Mouse (Mus musculus): ENCODE data around the gene Ehbp1l1. TPM values are rescaled to one million over a fixed set of nuclear protein-coding genes. Genes with fewer than 3 reads are reported as not detected.

Ehbp1l1 gene
- polyA plus RNA-seq, 1 experiment from 2014 or later = 20.0 TPM

DNA sequence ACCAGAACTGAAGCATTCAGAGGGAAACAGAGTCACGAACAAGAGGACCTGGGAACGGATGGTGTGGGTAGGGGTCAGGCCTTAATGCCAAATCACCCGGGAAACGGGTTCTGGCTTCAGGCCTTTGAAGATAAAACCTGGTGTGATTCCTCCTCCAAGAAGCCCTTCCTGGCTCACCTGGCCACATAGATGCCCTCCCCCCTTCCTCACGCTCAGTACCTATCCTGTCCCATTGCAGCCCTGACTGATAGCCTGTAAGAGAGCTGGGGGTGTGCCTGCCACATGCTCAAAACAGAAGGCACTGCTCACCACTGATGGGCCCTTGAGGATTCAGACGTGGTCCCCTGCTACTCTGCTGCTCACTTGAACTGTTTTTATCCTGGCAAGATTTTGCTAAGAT is 32.3 kb downstream of the Ehbp1l1 start:
- Histone ChIP-seq H3K4me3 (replicated peaks; ENCODE audit: low read length) (no peak overlapping the region), H3K4me1 (replicated peaks; ENCODE audit: control insufficient read depth, insufficient read depth, low read length) (peaks cover 44% of the 10 kb centered on the region), H3K9ac (replicated peaks; ENCODE audit: low read depth, low read length) (no peak overlapping the region)

GRCm38 (mm10) chr19:5692913-5693396 is 33.2 kb downstream of the Ehbp1l1 start:
- H3K27me3 ChIP-seq (replicated peaks; ENCODE audit: control insufficient read depth, insufficient read depth, low read length) = no peaks in the 10 kb centered on the region
- H3K9me3 ChIP-seq (ENCODE audit: control insufficient read depth, low read length) = no peaks in the 10 kb centered on the region
- H3K4me2 ChIP-seq (ENCODE audit: low read length) = no peak overlapping the region; the same call in 1 of the 2 replicates
- 76% methylated on average over 10 of the region's 10 CpGs for WGBS
- ATAC-seq = no peak
- peaks cover 46% of the 10 kb centered on the region for H3K4me1 ChIP-seq (replicated peaks; ENCODE audit: control insufficient read depth, insufficient read depth, low read length)
- peaks cover 12% of the 10 kb centered on the region for H3K36me3 ChIP-seq (ENCODE audit: control insufficient read depth, insufficient read depth)
- H3K9ac ChIP-seq (replicated peaks; ENCODE audit: low read depth, low read length) = no peak overlapping the region
- no peak overlapping the region for H3K27ac ChIP-seq (ENCODE audit: low read length)
- H3K4me3 ChIP-seq (replicated peaks; ENCODE audit: low read length) = no peak overlapping the region

More for the DNA sequence above, 32.3 kb downstream of the Ehbp1l1 start:
- no peaks in the 10 kb centered on the region for H3K9me3 ChIP-seq (ENCODE audit: control insufficient read depth, low read length)
- no peak overlapping the region for H3K27ac ChIP-seq (ENCODE audit: low read length)
- ATAC-seq = no peak
- 91% methylated on average over 6 of the region's 6 CpGs for WGBS
- peaks cover 19% of the 10 kb centered on the region for H3K36me3 ChIP-seq (ENCODE audit: control insufficient read depth, insufficient read depth)
- no peaks in the 10 kb centered on the region for H3K27me3 ChIP-seq (replicated peaks; ENCODE audit: control insufficient read depth, insufficient read depth, low read length)
- H3K4me2 ChIP-seq (ENCODE audit: low read length) = no peak overlapping the region

DNA sequence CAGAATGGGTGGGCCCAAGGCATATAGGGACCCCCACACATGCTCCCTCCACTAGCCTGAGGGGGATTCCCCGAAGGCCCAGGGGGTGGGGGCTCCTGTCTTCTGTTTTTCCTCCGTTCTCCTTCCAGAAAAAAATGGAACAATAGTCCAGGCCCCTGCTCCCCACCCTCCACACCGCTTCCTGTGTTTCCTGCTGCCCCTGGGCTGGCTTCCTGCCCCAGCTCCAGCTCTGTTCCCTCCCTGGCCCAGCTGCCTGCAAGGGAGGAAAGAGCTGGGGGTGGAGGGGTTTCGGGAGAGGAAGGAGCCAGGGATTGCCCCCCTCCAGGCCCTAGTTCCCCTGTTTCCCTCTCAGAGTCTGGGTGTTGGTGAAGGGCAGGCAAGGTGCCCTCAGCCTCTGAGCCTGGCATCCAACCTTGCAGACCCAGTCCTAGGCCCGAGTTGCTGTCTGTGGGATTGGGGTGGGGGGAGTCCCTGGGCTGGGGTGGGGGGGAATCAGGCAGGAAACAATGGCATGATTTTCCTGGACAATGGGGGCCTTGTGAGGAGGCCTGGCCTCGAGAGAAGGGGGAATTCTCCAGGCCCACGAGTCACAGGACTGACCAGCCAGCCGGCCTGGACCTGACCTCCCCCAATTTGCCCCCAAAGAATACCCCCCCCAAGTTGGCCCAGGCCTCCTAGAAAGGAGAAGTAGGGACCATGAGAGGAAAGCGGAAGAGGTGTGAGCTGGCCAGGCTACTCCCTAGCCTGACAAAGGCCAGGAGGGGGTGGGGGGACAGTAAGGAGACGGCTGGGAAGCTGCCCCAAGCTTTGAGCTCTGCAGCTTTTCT is 33.8 kb downstream of the Ehbp1l1 start:
- Histone ChIP-seq H3K36me3 (ENCODE audit: control insufficient read depth, insufficient read depth) (peaks cover 6% of the 10 kb centered on the region; the same call in 1 of the 2 replicates), H3K9ac (replicated peaks; ENCODE audit: low read depth, low read length) (0 out of 2 replicates have a peak overlapping the region, but pooled peaks have one; percentile 10), H3K9me3 (ENCODE audit: control insufficient read depth, low read length) (no peaks in the 10 kb centered on the region), H3K27ac (ENCODE audit: low read length) (no peak overlapping the region), H3K27me3 (replicated peaks; ENCODE audit: control insufficient read depth, insufficient read depth, low read length) (no peaks in the 10 kb centered on the region), H3K4me1 (replicated peaks; ENCODE audit: control insufficient read depth, insufficient read depth, low read length) (peaks cover 52% of the 10 kb centered on the region), H3K4me3 (replicated peaks; ENCODE audit: low read length) (no peak overlapping the region), H3K4me2 (ENCODE audit: low read length) (no peak overlapping the region)
- WGBS = 67% methylated on average over 10 of the region's 10 CpGs
- no peak for ATAC-seq

DNA sequence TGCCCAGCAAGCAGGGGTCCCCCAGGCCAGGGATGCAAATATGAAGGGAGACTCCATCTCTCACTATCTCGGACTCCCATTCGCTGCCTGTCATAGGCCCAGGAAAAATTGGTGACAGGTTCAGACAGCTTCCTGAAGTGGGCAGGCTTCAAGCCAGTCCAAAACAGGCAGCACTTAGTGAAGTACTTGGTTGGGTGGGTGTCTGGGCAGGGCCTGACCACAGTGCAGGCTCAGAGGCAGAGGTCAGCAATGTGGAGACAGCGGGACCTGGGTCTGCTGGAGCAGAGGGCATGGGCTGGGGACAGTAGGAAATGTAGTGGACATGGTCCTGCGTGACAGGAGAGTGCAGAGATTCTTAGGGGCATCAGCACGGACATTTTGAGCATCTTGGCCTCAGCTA is 34.5 kb downstream of the Ehbp1l1 start:
- H3K27ac ChIP-seq (ENCODE audit: low read length) = no peak overlapping the region
- 88% methylated on average over 5 of the region's 5 CpGs for WGBS
- H3K4me1 ChIP-seq (replicated peaks; ENCODE audit: control insufficient read depth, insufficient read depth, low read length) = peaks cover 56% of the 10 kb centered on the region
- H3K4me3 ChIP-seq (replicated peaks; ENCODE audit: low read length) = no peak overlapping the region
- H3K9ac ChIP-seq (replicated peaks; ENCODE audit: low read depth, low read length) = 0 out of 2 replicates have a peak overlapping the region, but pooled peaks have one; percentile 10
- no peaks in the 10 kb centered on the region for H3K36me3 ChIP-seq (ENCODE audit: control insufficient read depth, insufficient read depth)
- H3K9me3 ChIP-seq (ENCODE audit: control insufficient read depth, low read length) = no peaks in the 10 kb centered on the region
- no peak overlapping the region for H3K4me2 ChIP-seq (ENCODE audit: low read length)
- no peak for ATAC-seq
- H3K27me3 ChIP-seq (replicated peaks; ENCODE audit: control insufficient read depth, insufficient read depth, low read length) = no peaks in the 10 kb centered on the region

DNA sequence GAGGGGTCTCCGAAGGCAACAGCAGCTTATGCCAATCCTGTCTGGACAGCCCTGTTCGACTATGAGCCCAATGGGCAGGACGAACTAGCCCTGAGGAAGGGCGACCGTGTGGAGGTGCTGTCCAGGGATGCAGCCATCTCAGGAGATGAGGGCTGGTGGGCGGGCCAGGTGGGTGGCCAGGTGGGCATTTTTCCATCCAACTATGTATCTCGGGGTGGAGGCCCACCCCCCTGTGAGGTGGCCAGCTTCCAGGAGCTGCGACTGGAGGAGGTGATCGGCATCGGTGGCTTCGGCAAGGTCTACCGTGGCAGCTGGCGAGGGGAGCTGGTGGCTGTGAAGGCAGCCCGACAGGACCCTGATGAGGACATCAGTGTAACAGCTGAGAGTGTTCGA is 35.8 kb downstream of the Ehbp1l1 start:
- H3K27me3 ChIP-seq (replicated peaks; ENCODE audit: control insufficient read depth, insufficient read depth, low read length) = no peaks in the 10 kb centered on the region
- H3K9ac ChIP-seq (replicated peaks; ENCODE audit: low read depth, low read length) = peak overlapping the region; percentile 73
- peak overlapping the region; percentile 85 for H3K4me3 ChIP-seq (replicated peaks; ENCODE audit: low read length)
- peaks cover 49% of the 10 kb centered on the region for H3K4me1 ChIP-seq (replicated peaks; ENCODE audit: control insufficient read depth, insufficient read depth, low read length)
- no peaks in the 10 kb centered on the region; the same call in 1 of the 2 replicates for H3K36me3 ChIP-seq (ENCODE audit: control insufficient read depth, insufficient read depth)
- 73% methylated on average over 15 of the region's 15 CpGs for WGBS
- H3K27ac ChIP-seq (ENCODE audit: low read length) = no peak overlapping the region
- no peak for ATAC-seq
- peak overlapping the region; percentile 99 for H3K4me2 ChIP-seq (ENCODE audit: low read length)
- no peaks in the 10 kb centered on the region for H3K9me3 ChIP-seq (ENCODE audit: control insufficient read depth, low read length)

- peak overlapping the region; percentile 85 for H3K4me3 ChIP-seq (replicated peaks; ENCODE audit: low read length)
- peaks cover 4% of the 10 kb centered on the region for H3K36me3 ChIP-seq (ENCODE audit: control insufficient read depth, insufficient read depth)
- no peaks in the 10 kb centered on the region for H3K27me3 ChIP-seq (replicated peaks; ENCODE audit: control insufficient read depth, insufficient read depth, low read length)
- peaks cover 49% of the 10 kb centered on the region for H3K4me1 ChIP-seq (replicated peaks; ENCODE audit: control insufficient read depth, insufficient read depth, low read length)
- peak overlapping the region; percentile 73 for H3K9ac ChIP-seq (replicated peaks; ENCODE audit: low read depth, low read length)
- H3K9me3 ChIP-seq (ENCODE audit: control insufficient read depth, low read length) = no peaks in the 10 kb centered on the region
- no peak for ATAC-seq
- peak overlapping the region; percentile 99 for H3K4me2 ChIP-seq (ENCODE audit: low read length)
- WGBS = 11% methylated on average over 42 of the region's 42 CpGs
- peak overlapping the region; percentile 73 for H3K27ac ChIP-seq (ENCODE audit: low read length)
These were observed 36.4 kb downstream of the Ehbp1l1 start for GRCm38 (mm10) chr19:5689565-5690342.

GRCm38 (mm10) chr19:5689088-5689428 is 37.1 kb downstream of the Ehbp1l1 start:
- peak overlapping the region; percentile 73 for H3K27ac ChIP-seq (ENCODE audit: low read length)
- H3K4me3 ChIP-seq (replicated peaks; ENCODE audit: low read length) = peak overlapping the region; percentile 85
- H3K4me2 ChIP-seq (ENCODE audit: low read length) = peak overlapping the region; percentile 99
- peaks cover 49% of the 10 kb centered on the region for H3K4me1 ChIP-seq (replicated peaks; ENCODE audit: control insufficient read depth, insufficient read depth, low read length)
- H3K36me3 ChIP-seq (ENCODE audit: control insufficient read depth, insufficient read depth) = peaks cover 10% of the 10 kb centered on the region
- peak overlapping the region; percentile 73 for H3K9ac ChIP-seq (replicated peaks; ENCODE audit: low read depth, low read length)
- no peaks in the 10 kb centered on the region for H3K27me3 ChIP-seq (replicated peaks; ENCODE audit: control insufficient read depth, insufficient read depth, low read length)
- H3K9me3 ChIP-seq (ENCODE audit: control insufficient read depth, low read length) = no peaks in the 10 kb centered on the region
- WGBS = under 1% methylated on average over 7 of the region's 7 CpGs
- ATAC-seq = no peak

- ATAC-seq = peak; percentile 97
- Histone ChIP-seq H3K36me3 (ENCODE audit: control insufficient read depth, insufficient read depth) (peaks cover 12% of the 10 kb centered on the region), H3K4me3 (replicated peaks; ENCODE audit: low read length) (peak within 1 kb of the TSS; percentile 85), H3K9ac (replicated peaks; ENCODE audit: low read depth, low read length) (peak within 1 kb of the TSS; percentile 78), H3K27me3 (replicated peaks; ENCODE audit: control insufficient read depth, insufficient read depth, low read length) (no peaks in the 10 kb centered on the region), H3K4me2 (ENCODE audit: low read length) (peak within 1 kb of the TSS; percentile 99), H3K4me1 (replicated peaks; ENCODE audit: control insufficient read depth, insufficient read depth, low read length) (peaks cover 49% of the 10 kb centered on the region), H3K27ac (ENCODE audit: low read length) (peak within 1 kb of the TSS; percentile 91), H3K9me3 (ENCODE audit: control insufficient read depth, low read length) (no peaks in the 10 kb centered on the region)
- under 1% methylated on average over 68 of the region's 69 CpGs for WGBS
These were observed 37.7 kb downstream of the Ehbp1l1 start, which contains the start of the genes Map3k11 and Pcnx3 for GRCm38 (mm10) chr19:5688200-5689087. Map3k11 (plus strand) TSS chr19:5688742. Pcnx3 (minus strand) TSS chr19:5688908.
